Mouse (Mus musculus): ENCODE measurements around the gene Fibp. TPM values are rescaled to one million over a fixed set of nuclear protein-coding genes. Genes with fewer than 3 reads are reported as not detected.
A peak's percentile ranks its signal among the peaks of the same experiment; 100 is the strongest.

The Fibp gene
- polyA plus RNA-seq, 1 experiment from 2014 or later = 95.1 TPM

- ATAC-seq = no peak
- peaks cover 12% of the 10 kb centered on the region; the same call in 1 of the 2 replicates for H3K4me1 ChIP-seq (replicated peaks)
- H3K27ac ChIP-seq = no peak overlapping the region
- H3K36me3 ChIP-seq = peaks cover 27% of the 10 kb centered on the region
- H3K27me3 ChIP-seq (replicated peaks) = no peaks in the 10 kb centered on the region
- H3K4me2 ChIP-seq (replicated peaks) = no peak overlapping the region
- no peaks in the 10 kb centered on the region for H3K9me3 ChIP-seq
- H3K9ac ChIP-seq = no peak overlapping the region
- WGBS = 80% methylated on average over 12 of the region's 12 CpGs
- H3K4me3 ChIP-seq (replicated peaks) = no peak overlapping the region
Observed at GRCm38 (mm10) chr19:5495353-5496051, 35.1 kb downstream of the Fibp start.

- Histone ChIP-seq H3K27ac (no peak overlapping the region), H3K4me3 (replicated peaks) (no peak overlapping the region), H3K27me3 (replicated peaks) (no peaks in the 10 kb centered on the region), H3K9me3 (no peaks in the 10 kb centered on the region), H3K4me2 (replicated peaks) (no peak overlapping the region), H3K4me1 (replicated peaks) (peaks cover 12% of the 10 kb centered on the region; the same call in 1 of the 2 replicates), H3K36me3 (peaks cover 27% of the 10 kb centered on the region), H3K9ac (no peak overlapping the region)
- WGBS = 89% methylated on average over 16 of the region's 16 CpGs
- no peak for ATAC-seq
Observed at GRCm38 (mm10) chr19:5496052-5496370, 35.6 kb downstream of the Fibp start.

GRCm38 (mm10) chr19:5500330-5500875 is 40.0 kb downstream of the Fibp start:
- no peaks in the 10 kb centered on the region for H3K27me3 ChIP-seq (replicated peaks)

GRCm38 (mm10) chr19:5503687-5504086 is 43.3 kb downstream of the Fibp start, which contains the start of gene 1700020D05Rik:
1700020D05Rik (minus strand) TSS chr19:5503787.
- no peak within 1 kb of the TSS for H3K27ac ChIP-seq
- H3K4me1 ChIP-seq (replicated peaks) = no peaks in the 10 kb centered on the region
- H3K9me3 ChIP-seq = no peaks in the 10 kb centered on the region
- ATAC-seq = no peak
- no peak within 1 kb of the TSS for H3K9ac ChIP-seq
- no peaks in the 10 kb centered on the region for H3K27me3 ChIP-seq (replicated peaks)
- no peaks in the 10 kb centered on the region for H3K36me3 ChIP-seq
- WGBS = 53% methylated on average over 11 of the region's 17 CpGs
- H3K4me3 ChIP-seq (replicated peaks) = no peak within 1 kb of the TSS
- H3K4me2 ChIP-seq (replicated peaks) = peak within 1 kb of the TSS; percentile 24; the same call in 1 of the 2 replicates

More at GRCm38 (mm10) chr19:5500330-5500875, 40.0 kb downstream of the Fibp start:
- H3K4me1 ChIP-seq (replicated peaks) = no peaks in the 10 kb centered on the region
- 0 out of 2 replicates have a peak, but pooled peaks have one; percentile 46 for ATAC-seq
- H3K9ac ChIP-seq = no peak overlapping the region
- peaks cover 12% of the 10 kb centered on the region for H3K36me3 ChIP-seq
- no peak overlapping the region for H3K4me2 ChIP-seq (replicated peaks)
- WGBS = 70% methylated on average over 2 of the region's 2 CpGs
- no peak overlapping the region for H3K27ac ChIP-seq
- H3K4me3 ChIP-seq (replicated peaks) = no peak overlapping the region
- H3K9me3 ChIP-seq = no peaks in the 10 kb centered on the region

GRCm38 (mm10) chr19:5510031-5511026 is 49.9 kb downstream of the Fibp start, which contains the start of gene Snx32:
Snx32 (minus strand) TSS chr19:5510538.
- H3K27me3 ChIP-seq (replicated peaks) = no peaks in the 10 kb centered on the region
- WGBS = 2% methylated on average over 47 of the region's 47 CpGs
- H3K9me3 ChIP-seq = no peaks in the 10 kb centered on the region
- H3K4me2 ChIP-seq (replicated peaks) = peak within 1 kb of the TSS; percentile 87
- ATAC-seq = peak; percentile 99
- peak within 1 kb of the TSS; percentile 56 for H3K9ac ChIP-seq
- peak within 1 kb of the TSS; percentile 54; the same call in 1 of the 2 replicates for H3K27ac ChIP-seq
- H3K36me3 ChIP-seq = no peaks in the 10 kb centered on the region
- H3K4me3 ChIP-seq (replicated peaks) = peak within 1 kb of the TSS; percentile 52
- H3K4me1 ChIP-seq (replicated peaks) = peaks cover 10% of the 10 kb centered on the region

- no peak for ATAC-seq
- Histone ChIP-seq H3K9me3 (no peaks in the 10 kb centered on the region), H3K9ac (peak overlapping the region; percentile 56), H3K4me1 (replicated peaks) (peaks cover 17% of the 10 kb centered on the region), H3K27ac (0 out of 2 replicates have a peak overlapping the region, but pooled peaks have one; percentile 54), H3K36me3 (no peaks in the 10 kb centered on the region), H3K4me3 (replicated peaks) (peak overlapping the region; percentile 52), H3K4me2 (replicated peaks) (peak overlapping the region; percentile 87), H3K27me3 (replicated peaks) (no peaks in the 10 kb centered on the region)
- 44% methylated on average over 15 of the region's 15 CpGs for WGBS
Observed at GRCm38 (mm10) chr19:5511074-5511632, 50.7 kb downstream of the Fibp start.

GRCm38 (mm10) chr19:5512091-5513004 is 51.9 kb downstream of the Fibp start:
- no peak for ATAC-seq
- H3K4me1 ChIP-seq (replicated peaks) = peaks cover 22% of the 10 kb centered on the region
- peak overlapping the region; percentile 17 for H3K4me2 ChIP-seq (replicated peaks)
- H3K9ac ChIP-seq = no peak overlapping the region
- no peaks in the 10 kb centered on the region for H3K27me3 ChIP-seq (replicated peaks)
- H3K9me3 ChIP-seq = no peaks in the 10 kb centered on the region
- H3K4me3 ChIP-seq (replicated peaks) = no peak overlapping the region
- WGBS = 77% methylated on average over 12 of the region's 12 CpGs
- H3K36me3 ChIP-seq = no peaks in the 10 kb centered on the region
- H3K27ac ChIP-seq = no peak overlapping the region

- Histone ChIP-seq H3K27ac (no peak overlapping the region), H3K9ac (no peak overlapping the region), H3K4me3 (replicated peaks) (no peak overlapping the region), H3K36me3 (no peaks in the 10 kb centered on the region), H3K27me3 (replicated peaks) (no peaks in the 10 kb centered on the region), H3K4me1 (replicated peaks) (peaks cover 22% of the 10 kb centered on the region), H3K9me3 (no peaks in the 10 kb centered on the region), H3K4me2 (replicated peaks) (no peak overlapping the region)
- 89% methylated on average over 3 of the region's 3 CpGs for WGBS
- ATAC-seq = no peak
Observed at GRCm38 (mm10) chr19:5513005-5513349, 52.6 kb downstream of the Fibp start.

Other genes with a start within 250 kb of the Fibp start
- 15.6 and 15.8 TPM in 2 replicates for gene Pacs1, start 187.5 kb upstream of the Fibp start, polyA plus RNA-seq (2015; fragmentation: Nextera tagmentation; extraction: Ambion mirVana)
- 282 and 289 TPM in 2 replicates for gene Sf3b2, start 165.2 kb upstream of the Fibp start, polyA plus RNA-seq (2015; fragmentation: Nextera tagmentation; extraction: Ambion mirVana)
- 2.1 and 2.4 TPM in 2 replicates for gene Gal3st3, start 162.3 kb upstream of the Fibp start, polyA plus RNA-seq (2015; fragmentation: Nextera tagmentation; extraction: Ambion mirVana)
- gene Catsper1, start 124.9 kb upstream of the Fibp start, polyA plus RNA-seq (2015; fragmentation: Nextera tagmentation; extraction: Ambion mirVana) = not detected in 2 replicates
- gene Cst6, start 111.0 kb upstream of the Fibp start, polyA plus RNA-seq (2015; fragmentation: Nextera tagmentation; extraction: Ambion mirVana) = 15.9 and 19.8 TPM in 2 replicates
- gene Eif1ad, start 93.9 kb upstream of the Fibp start, polyA plus RNA-seq (2015; fragmentation: Nextera tagmentation; extraction: Ambion mirVana) = 53.9 and 58.2 TPM in 2 replicates
- gene Banf1, start 93.4 kb upstream of the Fibp start, polyA plus RNA-seq (2015; fragmentation: Nextera tagmentation; extraction: Ambion mirVana) = 474 and 479 TPM in 2 replicates
- 61.2 and 66.4 TPM in 2 replicates for gene Sart1, start 71.9 kb upstream of the Fibp start, polyA plus RNA-seq (2015; fragmentation: Nextera tagmentation; extraction: Ambion mirVana)
- gene Tsga10ip, start 58.1 kb upstream of the Fibp start, polyA plus RNA-seq (2015; fragmentation: Nextera tagmentation; extraction: Ambion mirVana) = 4.3 and 10.8 TPM in 2 replicates
- 198 and 200 TPM in 2 replicates for gene Drap1, start 35.6 kb upstream of the Fibp start, polyA plus RNA-seq (2015; fragmentation: Nextera tagmentation; extraction: Ambion mirVana)
- 42.6 and 45.8 TPM in 2 replicates for gene AI837181, start 35.5 kb upstream of the Fibp start, polyA plus RNA-seq (2015; fragmentation: Nextera tagmentation; extraction: Ambion mirVana)
- not detected in 2 replicates for gene Fosl1, start 13.1 kb upstream of the Fibp start, polyA plus RNA-seq (2015; fragmentation: Nextera tagmentation; extraction: Ambion mirVana)
- gene Ccdc85b, start 2.7 kb upstream of the Fibp start, polyA plus RNA-seq (2015; fragmentation: Nextera tagmentation; extraction: Ambion mirVana) = 8.2 and 8.7 TPM in 2 replicates
- gene Ctsw, start 7.9 kb downstream of the Fibp start, polyA plus RNA-seq (2015; fragmentation: Nextera tagmentation; extraction: Ambion mirVana) = 2.1 and 2.9 TPM in 2 replicates
- 118 TPM in 2 replicates for gene Efemp2, start 13.3 kb downstream of the Fibp start, polyA plus RNA-seq (2015; fragmentation: Nextera tagmentation; extraction: Ambion mirVana)
- 29.5 and 29.8 TPM in 2 replicates for gene Mus81, start 27.8 kb downstream of the Fibp start, polyA plus RNA-seq (2015; fragmentation: Nextera tagmentation; extraction: Ambion mirVana)
- gene Cfl1, start 29.8 kb downstream of the Fibp start, polyA plus RNA-seq (2015; fragmentation: Nextera tagmentation; extraction: Ambion mirVana) = 2,332 and 2,514 TPM in 2 replicates
- gene 1700020D05Rik, start 43.2 kb downstream of the Fibp start, polyA plus RNA-seq (2015; fragmentation: Nextera tagmentation; extraction: Ambion mirVana) = not detected in 2 replicates
- 7.2 and 8.0 TPM in 2 replicates for gene Snx32, start 49.9 kb downstream of the Fibp start, polyA plus RNA-seq (2015; fragmentation: Nextera tagmentation; extraction: Ambion mirVana)
- 19.3 TPM in 2 replicates for gene Ovol1, start 100.0 kb downstream of the Fibp start, polyA plus RNA-seq (2015; fragmentation: Nextera tagmentation; extraction: Ambion mirVana)
- 7.9 and 9.9 TPM in 2 replicates for gene Ap5b1, start 107.4 kb downstream of the Fibp start, polyA plus RNA-seq (2015; fragmentation: Nextera tagmentation; extraction: Ambion mirVana)
- 128 and 149 TPM in 2 replicates for gene Rnaseh2c, start 141.3 kb downstream of the Fibp start, polyA plus RNA-seq (2015; fragmentation: Nextera tagmentation; extraction: Ambion mirVana)
- gene Kat5, start 149.6 kb downstream of the Fibp start, polyA plus RNA-seq (2015; fragmentation: Nextera tagmentation; extraction: Ambion mirVana) = 44.1 and 47.3 TPM in 2 replicates
- 43.0 and 43.3 TPM in 2 replicates for gene Rela, start 176.9 kb downstream of the Fibp start, polyA plus RNA-seq (2015; fragmentation: Nextera tagmentation; extraction: Ambion mirVana)
- 21.5 and 23.8 TPM in 2 replicates for gene Sipa1, start 203.1 kb downstream of the Fibp start, polyA plus RNA-seq (2015; fragmentation: Nextera tagmentation; extraction: Ambion mirVana)
- 33.7 and 36.3 TPM in 2 replicates for gene Map3k11, start 228.1 kb downstream of the Fibp start, polyA plus RNA-seq (2015; fragmentation: Nextera tagmentation; extraction: Ambion mirVana)
- gene Pcnx3, start 228.3 kb downstream of the Fibp start, polyA plus RNA-seq (2015; fragmentation: Nextera tagmentation; extraction: Ambion mirVana) = 16.3 and 16.8 TPM in 2 replicates
- gene Kcnk7, start 243.8 kb downstream of the Fibp start, polyA plus RNA-seq (2015; fragmentation: Nextera tagmentation; extraction: Ambion mirVana) = 0.29 and 0.43 TPM in 2 replicates